Mouse (Mus musculus) brain, adult 2 months (tissue): Measurements from ENCODE around the gene Slc7a4.
"Not testable (repeated sequence)": the region's sequence is repeated elsewhere in the genome, so short reads cannot be mapped to it uniquely, and the experiment has no call there.

Experiments
- DNase-seq: peaks from one replicate; pipeline ENCODE4 v3.0.0; 2011; ENCODE audit warnings: low read depth, low spot score

The Slc7a4 gene

DNA sequence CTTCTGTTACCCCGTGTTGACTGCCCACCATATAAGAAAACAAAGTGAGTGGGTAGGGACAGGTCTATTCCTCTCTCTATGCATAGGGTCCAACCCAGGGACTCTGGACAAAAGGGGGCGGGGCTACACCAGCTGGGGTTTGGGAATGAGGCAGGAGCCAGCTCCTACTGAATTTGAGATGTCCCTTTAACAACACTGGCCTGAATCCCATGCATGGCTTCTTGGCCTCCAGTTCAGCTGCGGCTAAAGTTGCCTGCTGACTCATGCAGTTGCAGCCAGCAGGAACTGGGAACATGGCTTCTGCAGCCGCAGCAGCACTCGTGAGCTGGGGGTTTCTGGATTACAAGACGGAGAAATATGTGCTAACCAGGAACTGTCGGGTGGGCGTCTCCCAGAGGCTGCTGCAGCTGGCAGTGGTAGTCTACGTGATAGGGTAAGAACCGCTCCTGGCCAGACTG lies 21.2 kb downstream of the Slc7a4 start, which contains the start of gene P2rx6:
Gene P2rx6 (plus strand): TSS at position 135 of the 458 bp plus-strand sequence.
- peak; percentile 67 for DNase-seq

DNA sequence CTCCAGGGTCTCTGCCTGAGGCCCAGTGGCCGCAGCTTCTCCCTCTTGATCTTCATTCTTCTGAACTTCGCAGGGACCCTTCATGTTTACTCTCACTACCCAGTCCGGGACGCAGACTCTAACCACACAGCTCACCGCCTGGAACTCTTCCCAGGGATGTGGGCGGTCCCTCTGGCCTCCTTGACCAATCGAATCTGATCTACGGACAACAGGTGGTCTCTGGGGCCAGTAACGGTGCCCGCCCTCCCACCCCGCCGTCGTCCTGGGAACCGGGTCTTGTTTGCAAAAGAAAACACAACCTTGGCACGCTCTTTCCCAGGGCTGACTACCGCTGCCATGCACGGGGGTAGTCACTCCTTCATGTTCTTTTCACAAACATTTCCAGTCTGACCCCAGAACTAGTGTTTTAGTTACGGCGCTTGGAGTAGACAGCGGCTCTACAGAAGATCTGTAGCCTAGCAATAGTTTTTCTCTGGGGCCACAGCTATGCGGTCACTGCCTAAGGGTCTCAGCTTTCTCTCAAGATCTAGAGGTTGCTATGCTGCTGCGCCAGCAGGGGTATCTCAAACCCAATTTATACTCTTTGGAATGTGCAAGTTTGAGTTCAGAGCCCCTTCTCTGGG lies 21.8 kb downstream of the Slc7a4 start, which contains the start of gene Lrrc74b:
Gene Lrrc74b (minus strand): TSS at position 120 of the 623 bp plus-strand sequence.
- no peak for DNase-seq

DNA sequence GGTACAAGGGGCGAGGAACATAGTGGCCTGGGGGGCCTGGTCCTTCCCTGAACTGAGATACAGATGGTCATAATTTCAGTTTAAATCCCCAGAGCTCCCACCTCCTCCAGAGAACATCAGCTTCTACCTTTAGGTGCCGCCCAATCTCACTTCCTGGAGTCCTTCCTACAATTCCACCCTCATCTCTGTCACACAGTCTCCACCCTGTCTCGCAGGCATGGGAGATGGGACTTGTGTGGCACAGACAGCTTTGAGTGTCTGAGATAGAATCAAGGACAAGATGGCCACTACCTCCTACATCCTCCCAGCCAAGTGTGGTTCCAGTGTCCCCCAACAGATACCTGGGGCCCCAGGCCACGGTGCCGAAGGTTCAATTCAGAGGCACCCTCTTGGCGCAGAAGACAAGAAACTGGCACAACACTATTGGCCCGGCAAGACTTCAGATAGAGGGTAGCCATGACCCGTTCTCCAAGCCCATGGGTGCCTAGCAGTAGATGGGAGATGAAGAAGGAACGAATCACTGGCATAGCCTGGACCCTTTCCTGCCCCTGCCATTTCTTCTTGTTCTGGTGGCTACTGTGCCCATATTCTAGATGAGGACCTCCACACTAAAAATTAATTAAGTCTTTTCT lies 23.5 kb downstream of the Slc7a4 start:
- DNase-seq = peak; percentile 71

DNA sequence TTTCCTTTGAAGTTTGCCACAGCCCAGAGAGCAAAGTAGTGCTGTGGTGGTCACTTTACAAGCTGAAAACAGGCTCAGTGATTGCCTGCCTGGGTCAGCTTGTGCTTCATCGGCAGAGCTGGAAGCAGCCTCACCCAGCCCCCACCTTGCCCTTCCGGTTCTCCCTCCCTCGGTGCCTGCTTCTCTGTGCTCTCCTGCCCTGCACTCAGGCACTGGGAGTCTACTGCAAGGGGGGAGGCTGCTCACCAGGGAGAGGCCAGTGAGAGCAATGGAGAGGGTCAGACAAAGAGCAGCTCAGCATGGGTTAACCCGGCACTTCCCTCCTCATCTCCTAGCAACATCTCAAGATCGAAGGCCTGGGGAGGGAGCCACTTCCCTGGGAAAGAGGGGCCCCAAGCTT lies 24.2 kb downstream of the Slc7a4 start:
- no peak for DNase-seq

DNA sequence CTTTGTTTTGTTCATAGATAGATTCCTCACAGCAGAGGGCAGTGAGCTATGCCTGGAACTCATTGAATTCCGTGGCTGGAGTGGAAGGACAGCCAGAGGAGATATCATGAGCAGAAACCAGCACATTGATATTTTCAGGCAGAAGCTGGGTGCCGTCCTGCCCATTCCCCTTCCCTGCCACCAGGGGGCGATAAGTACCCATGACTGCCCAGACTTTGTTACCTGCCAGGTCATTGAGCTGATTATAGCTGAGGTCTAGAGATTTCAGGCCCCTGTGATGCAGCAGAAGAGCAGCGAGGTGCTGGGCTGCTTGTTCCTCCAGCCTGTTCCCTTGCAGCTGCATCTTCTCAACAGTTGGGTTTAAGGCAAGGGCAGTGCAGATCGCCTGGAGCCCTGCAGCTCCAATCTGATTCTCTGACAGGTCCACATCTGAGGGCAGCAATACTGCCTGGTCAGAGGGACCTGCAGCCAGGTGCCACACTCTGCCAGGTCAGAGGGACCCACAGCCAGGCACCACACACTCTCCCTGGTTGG lies 25.0 kb downstream of the Slc7a4 start:
- peak; percentile 78 for DNase-seq

DNA sequence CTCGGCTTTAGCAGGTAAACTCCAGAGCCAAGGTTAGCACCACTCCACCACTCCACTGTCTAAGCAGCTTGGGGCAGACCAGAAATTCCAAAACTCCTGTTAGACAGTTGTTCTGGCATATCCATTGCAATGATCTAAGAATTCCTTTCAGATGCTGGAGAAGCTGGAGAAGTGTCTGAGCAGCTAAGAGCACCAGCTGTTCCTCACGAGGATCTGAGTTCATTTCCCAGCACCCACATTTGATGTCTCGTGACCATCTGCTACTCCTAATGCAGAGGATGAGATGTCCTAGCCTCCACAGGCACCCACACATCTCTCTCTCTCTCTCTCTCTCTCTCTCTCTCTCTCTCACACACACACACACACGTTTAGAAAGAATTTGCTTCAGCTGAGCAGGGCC lies 26.1 kb downstream of the Slc7a4 start:
- DNase-seq = peak; percentile 82

DNA sequence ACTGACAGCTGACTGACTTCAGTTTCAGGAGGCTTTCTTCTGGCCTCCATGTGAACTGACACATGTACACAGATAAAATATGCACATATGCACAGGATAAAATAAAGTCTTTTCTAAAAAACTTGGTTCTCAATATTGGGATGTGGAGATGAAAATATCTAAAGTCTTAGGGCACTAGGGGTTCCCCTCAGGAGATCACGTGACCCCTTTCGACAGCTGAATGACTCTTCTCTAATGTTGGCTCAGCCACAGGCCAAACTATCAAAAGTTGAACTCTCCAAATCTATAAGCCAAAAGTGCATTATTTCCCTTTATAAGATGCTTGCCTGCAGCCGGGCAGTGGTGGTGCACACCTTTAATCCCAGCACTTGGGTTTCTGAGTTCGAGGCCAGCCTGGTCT lies 26.8 kb downstream of the Slc7a4 start:
- no peak for DNase-seq

DNA sequence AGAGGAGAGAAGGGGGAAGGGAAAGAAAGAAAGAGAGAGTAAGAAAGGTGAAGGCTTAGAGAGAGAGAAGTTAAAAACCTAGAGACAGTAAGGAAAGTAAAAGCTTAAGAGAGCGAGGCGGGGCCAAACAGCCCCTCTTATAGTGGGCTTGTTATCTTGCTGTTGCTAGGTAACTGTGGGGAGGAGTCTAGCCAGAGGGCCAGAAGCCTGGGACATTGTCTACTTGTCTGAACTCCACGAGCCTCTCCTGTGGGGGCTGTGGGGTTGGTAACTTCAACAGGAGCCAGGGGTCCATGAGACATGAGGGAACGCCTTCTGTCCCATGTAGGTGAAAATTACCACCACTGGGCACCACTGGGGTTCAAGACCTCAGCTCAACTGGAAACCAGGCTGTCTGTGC lies 28.3 kb downstream of the Slc7a4 start:
- not testable (repeated sequence) for DNase-seq

DNA sequence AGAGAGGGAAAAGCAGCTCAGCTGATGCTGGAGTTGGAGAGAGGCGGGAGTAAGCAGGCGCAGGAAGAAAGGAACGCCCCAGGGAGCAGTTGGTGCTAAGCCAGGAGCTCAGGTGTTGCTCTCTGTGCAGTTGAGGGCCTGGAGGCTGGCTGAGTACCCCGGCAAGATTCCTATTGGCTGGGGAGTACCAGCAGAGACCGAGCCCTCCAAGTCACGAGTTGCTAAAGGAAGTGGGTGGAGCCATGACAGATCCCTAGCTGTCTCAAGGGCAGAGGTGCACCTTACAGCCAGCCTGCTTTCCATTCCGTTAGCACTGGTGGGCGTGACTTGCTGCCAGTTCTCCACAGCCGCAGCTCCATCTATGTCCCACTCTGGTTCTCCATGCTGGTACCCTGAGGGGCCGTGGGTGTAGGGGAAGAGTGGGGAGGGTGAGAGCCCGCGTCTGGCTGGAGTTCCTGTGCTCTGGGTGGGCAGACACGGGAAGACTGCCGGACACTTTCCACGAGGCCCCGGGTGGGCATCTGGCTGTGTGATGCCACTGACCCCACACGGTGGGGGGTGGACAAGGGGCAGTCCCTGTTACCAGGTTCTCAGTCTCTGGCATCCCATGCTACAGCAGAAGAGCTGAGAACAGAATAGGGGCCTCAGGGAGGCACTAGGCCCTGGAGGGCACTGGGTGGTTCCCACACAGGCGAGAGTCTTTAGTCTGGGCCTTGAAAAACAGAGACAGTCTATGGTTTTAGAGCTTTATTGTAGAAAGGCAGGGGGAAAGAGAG lies 28.9 kb downstream of the Slc7a4 start:
- peak; percentile 89 for DNase-seq

DNA sequence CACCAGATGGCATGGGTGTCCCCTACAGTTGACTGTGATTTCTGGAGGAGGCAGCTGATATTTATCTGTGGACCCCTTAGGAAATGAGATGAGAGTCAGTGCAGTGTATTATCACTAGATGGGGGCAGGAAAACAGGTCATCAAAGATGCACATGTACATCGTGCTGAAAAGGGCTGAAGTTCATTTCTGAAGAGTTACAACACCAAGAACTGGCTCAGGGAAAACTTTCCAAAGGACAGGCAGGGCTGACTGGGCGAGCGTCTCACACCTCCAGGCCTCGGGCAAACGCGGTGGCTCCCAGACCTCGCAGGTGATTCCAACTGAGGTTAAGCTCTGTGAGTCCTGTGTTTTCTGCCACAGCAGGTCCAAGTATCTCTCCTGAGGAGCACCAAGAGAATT lies 30.2 kb downstream of the Slc7a4 start:
- no peak for DNase-seq

DNA sequence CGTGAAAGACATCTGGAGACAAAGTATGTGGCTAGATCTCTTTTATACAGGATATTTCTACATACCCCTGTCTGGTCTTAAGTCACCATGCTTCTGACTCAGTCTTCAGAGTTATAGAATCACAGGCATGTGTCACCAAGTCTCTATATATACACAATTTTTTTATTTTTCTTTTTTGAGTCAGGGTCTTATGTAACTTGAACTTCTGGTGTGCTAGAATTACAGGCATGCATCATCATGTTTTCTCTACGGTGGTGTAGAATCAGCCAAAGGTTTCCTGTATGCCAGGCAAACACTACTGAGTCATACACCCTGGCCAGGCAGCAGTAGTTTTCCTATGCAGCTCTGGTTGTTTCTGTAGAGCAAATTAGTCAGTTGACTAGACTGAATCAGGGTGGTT lies 40.4 kb downstream of the Slc7a4 start:
- DNase-seq = peak; percentile 87

DNA sequence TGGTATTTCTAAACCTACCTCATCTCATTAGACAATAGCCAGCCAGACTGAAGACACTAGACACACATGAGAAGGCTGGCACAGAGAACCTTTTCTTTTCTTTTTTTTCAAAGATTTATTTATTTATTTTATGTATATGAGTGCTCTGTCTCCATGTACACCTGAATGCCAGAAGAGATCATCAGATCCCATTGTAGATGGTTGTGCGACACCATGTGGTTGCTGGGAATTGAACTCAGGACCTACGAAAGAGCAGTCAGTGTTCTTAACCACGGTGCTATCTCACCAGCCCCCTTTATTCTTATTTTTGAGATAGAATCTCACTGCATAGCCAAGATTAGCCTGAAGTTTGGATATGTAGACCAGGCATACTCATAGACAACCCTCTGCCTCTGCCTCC lies 46.4 kb downstream of the Slc7a4 start:
- no peak for DNase-seq

DNA sequence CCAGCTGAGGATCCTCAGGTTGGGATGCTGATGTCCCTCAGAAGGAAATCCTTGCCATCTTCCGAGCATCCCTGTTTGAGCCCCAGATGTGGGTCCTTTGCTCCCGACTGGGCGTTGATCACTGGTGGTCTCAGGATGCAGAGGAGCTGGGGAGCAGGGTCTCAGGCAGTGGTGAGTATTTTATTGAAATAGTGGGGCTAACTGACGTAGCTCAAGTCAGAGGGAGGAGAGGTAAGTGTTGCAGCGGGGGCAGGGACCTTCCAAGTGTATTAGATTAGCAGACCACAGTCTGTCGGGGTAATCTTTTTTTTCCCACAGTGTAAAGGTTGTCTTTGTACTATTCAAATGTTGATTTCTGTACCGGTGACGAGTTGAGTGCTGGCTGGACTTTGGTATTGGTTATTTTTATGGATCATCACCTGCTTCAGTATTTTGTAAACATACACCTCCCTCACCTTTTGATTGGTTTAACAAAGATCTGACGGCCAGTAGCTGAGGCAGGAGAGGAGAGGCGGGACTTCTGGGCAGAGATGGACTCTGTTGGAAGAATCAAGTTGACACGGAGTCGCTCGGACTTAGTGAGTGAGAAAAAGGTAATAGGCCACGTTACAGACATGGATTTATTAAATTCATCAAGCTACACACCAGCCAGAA lies 50.2 kb downstream of the Slc7a4 start:
- no peak for DNase-seq

DNA sequence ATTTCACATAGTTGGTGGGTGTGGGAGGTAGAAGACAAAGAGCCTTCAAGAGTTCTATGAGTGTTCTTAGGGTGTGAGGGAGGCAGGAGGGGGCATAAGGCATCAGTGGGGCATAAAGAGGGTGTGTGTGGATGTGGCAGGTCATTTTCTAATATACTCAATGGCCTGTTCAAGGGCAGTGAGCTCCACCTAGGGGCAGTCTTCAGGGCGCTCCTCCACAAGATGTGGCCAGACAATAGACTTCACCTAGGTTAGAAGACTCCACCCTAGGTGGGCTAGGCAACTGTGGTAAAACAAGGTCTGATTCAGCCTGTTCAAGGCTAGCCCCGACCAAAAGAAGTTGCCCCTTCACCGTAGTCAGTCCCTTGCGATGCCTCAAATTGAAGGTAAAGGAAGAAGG lies 50.7 kb downstream of the Slc7a4 start:
- DNase-seq = no peak

DNA sequence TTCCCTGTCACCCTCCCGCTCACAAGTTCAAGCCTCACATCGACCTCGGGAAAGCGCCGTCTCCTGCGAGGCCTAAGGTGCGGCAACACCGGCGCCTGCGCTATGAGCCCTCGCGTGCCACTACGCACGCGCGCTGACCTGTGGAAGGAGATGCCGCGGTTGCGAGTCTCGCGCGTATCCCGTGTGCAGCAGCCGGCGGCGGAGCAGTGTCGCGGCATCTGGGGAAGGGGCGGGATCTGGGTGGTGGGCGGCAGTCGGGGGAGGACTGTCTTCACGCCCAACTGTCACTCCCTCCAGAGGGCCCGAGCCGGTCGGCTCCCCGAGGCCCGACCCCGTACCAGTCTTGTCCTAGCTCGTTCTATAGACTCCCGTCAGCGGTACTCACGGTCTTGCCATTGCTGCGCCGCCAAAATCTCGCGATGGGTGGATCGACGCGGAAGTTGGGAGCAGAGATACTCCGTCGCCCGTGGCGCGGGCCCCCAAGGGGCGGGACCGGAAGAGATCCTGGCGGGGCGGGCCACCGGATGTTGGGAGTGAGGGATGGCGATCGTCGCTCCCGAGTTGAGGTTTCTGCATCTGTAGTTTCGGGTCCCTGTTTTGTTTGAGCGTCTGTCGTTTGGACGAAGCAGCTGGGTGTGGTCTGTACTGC lies 52.2 kb downstream of the Slc7a4 start, which contains the start of gene Thap7:
Gene Thap7 (minus strand): TSS at position 497 of the 649 bp plus-strand sequence.
- DNase-seq = peak; percentile 99

DNA sequence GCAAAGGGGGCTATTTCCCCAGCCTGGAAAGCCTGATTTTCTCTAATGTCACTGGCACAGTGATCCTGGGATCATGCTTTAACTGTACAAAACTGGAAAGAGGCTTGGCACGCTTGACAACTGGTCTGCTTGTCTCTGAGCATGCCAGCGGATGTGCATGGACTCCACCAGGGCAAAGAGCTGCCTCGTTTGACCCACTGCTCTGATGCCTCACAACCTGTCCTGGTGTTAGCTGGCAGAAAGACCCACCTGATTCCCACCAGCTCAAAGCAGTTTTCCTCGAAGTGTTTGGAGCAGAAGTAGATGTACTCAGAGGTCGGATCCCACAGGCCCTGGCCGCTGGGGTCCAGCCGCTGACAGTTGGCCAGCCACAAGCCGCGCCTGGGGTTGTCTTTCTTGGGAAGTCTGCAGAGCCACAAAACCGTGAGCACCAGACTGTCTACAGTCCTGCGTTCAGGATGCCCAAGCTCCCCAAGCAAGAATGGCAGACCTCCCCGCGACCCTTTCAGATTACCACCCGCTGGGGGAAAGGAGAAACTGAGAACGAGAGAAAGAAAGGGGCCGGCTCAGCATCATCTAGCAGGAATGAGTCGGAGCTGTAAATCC lies 52.9 kb downstream of the Slc7a4 start:
- no peak for DNase-seq

DNA sequence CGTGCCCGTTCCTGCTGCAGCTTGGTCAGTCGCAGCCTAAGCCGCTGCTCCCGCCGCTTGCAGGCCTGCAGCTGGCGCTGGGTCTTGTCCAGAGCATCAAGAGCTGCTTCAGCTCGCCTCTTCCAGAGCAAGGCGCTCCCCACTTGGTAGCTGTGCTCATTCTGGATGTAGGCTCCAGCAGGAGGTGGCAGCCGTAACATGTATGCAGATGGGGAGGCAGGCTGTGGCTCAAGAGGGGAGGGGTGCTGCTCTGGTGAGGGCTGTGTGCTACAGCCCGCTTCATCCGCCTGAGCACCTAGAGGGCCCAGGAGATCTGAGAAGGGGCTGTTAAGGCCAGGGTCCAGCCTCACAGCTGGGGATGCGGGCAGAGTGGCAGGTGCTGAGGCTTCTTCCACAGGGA lies 54.7 kb downstream of the Slc7a4 start:
- peak; percentile 43 for DNase-seq

DNA sequence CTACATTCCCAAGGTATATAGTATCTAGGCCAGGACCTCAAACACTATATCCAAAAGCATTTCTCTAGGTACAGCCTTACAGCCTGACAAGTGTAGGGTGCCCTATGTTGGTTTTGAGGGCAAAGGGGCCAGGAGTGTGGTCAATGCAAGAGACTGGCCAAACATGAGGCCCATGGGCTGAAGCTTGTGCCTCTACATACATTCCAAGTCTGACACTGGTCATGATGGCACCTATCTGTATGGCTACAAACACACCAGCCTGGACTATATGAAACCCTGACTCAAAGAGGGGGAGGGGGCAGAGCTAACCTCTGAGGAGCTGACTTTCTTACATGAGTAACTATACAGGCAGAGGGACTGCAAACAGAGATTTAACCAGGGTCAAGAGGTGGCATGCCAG lies 55.4 kb downstream of the Slc7a4 start:
- no peak for DNase-seq

DNA sequence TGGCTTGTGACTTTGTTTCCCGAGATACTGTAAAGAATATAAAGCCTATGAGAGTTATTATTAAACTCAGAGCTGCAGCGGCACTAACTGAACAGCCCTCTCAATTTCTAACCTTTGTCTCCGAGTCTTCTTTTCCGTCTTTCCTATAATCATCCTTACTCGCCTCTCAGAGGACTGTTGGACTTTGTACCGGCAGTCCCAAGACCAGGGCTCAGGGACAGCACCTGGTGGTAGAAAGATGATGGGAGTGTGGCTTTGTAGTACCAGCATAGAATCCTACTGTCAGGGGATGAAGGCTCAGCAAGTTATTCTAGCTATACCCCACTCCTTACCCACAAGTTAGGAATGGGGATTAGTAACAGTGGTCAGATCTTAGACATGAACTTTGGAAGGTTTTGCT lies 56.8 kb downstream of the Slc7a4 start:
- DNase-seq = no peak

DNA sequence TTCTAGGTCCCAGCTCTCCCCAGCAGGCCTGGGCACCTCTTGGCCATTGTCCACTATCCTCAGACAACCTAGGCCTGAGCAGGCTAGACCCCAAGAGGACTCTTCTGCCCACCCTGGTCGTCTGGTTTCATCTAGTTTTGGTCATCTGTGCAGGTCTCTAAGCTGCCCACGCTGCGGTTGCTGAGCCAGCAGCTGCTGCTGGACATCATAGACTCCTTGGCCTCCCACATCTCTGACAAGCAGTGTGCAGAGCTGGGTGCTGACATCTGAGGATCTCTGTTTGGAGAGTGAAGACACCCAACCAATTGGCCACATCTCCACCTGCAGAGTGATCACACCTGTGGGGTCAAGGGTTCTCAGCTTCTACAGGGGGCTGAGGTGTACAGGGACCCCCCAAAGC lies 57.5 kb downstream of the Slc7a4 start:
- DNase-seq = no peak

DNA sequence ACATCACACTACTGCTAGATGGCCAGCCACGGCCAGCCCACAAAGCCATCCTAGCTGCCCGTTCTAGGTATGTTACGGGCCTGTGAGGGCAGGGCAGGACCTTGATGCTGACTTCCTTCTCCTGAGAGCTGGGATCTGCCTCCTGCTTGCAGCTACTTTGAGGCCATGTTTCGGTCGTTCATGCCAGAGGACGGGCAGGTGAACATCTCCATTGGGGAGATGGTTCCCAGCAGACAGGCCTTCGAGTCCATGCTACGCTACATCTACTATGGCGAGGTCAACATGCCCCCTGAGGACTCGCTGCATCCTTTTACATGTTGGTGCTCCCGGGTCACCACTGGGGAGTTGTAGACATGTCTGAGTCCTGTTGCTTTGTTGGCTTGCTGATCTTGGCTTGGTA lies 58.9 kb downstream of the Slc7a4 start:
- DNase-seq = no peak
